Mouse (Mus musculus): ENCODE data around the gene Gnb3. TPM values are rescaled to one million over a fixed set of nuclear protein-coding genes. Genes with fewer than 3 reads are reported as not detected.
"Not testable (repeated sequence)": the region's sequence is repeated elsewhere in the genome, so short reads cannot be mapped to it uniquely, and the experiment has no call there.

Gene Gnb3
- polyA plus RNA-seq, 1 experiment, result 0.84 TPM

DNA sequence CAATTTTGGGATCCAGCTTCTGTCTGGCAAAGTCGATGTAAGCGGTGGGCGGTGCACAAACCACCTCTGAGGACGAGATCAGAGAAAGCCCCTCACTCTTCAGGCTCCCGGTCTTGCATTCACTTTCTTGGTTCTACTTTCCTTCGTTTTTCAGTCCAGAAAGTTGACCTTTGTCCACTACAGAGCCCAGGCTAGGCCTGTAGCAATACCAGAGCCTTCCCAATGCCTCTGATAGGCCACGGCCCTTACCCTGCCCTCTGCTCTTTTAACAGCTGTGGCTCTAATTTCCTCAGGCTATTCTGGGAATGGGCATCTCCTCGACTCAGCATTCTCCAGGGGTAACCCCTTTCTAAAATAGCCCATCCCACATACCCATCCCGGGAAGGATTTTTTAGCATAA is 27.2 kb downstream of the Gnb3 start:
- DNase-seq, result peak in 1 of 2 experiments; percentile 48
- Histone ChIP-seq H3K27me3 (ENCODE audit: control insufficient read depth, insufficient read depth, low read length) (no peaks in the 10 kb centered on the region), H3K4me1 (ENCODE audit: control insufficient read depth, insufficient read depth, low read length) (peaks cover 21% of the 10 kb centered on the region), H3K4me3 (replicated peaks; ENCODE audit: insufficient read depth, low read depth, low read length) (peak overlapping the region; percentile 83), H3K27ac (ENCODE audit: insufficient read depth, low read length) (peak overlapping the region; percentile 80)
- 13% methylated on average over 9 of the region's 9 CpGs for WGBS
- no peak for TF ChIP-seq CTCF (IDR thresholded peaks at IDR 0.05; ENCODE audit: borderline replicate concordance, insufficient read depth, low read depth, low read length)
- TF ChIP-seq POLR2A (IDR thresholded peaks at IDR 0.05; ENCODE audit: borderline replicate concordance, insufficient read depth, low read length), result no peak

GRCm38 (mm10) chr6:124811701-124812560 is 28.1 kb downstream of the Gnb3 start:
- Histone ChIP-seq H3K27me3 (ENCODE audit: control insufficient read depth, insufficient read depth, low read length) (no peaks in the 10 kb centered on the region), H3K4me1 (ENCODE audit: control insufficient read depth, insufficient read depth, low read length) (peaks cover 21% of the 10 kb centered on the region), H3K27ac (ENCODE audit: insufficient read depth, low read length) (no peak overlapping the region), H3K4me3 (replicated peaks; ENCODE audit: insufficient read depth, low read depth, low read length) (peak overlapping the region; percentile 83)
- WGBS, result 68% methylated on average over 24 of the region's 24 CpGs
- TF ChIP-seq CTCF (IDR thresholded peaks at IDR 0.05; ENCODE audit: borderline replicate concordance, insufficient read depth, low read depth, low read length), result no peak
- peak in 1 of 2 experiments; percentile 39 for DNase-seq

- no peak overlapping the region for H3K4me3 ChIP-seq (replicated peaks; ENCODE audit: insufficient read depth, low read depth, low read length)
- TF ChIP-seq CTCF (IDR thresholded peaks at IDR 0.05; ENCODE audit: borderline replicate concordance, insufficient read depth, low read depth, low read length), result no peak
- TF ChIP-seq POLR2A (IDR thresholded peaks at IDR 0.05; ENCODE audit: borderline replicate concordance, insufficient read depth, low read length), result no peak
- peak in 1 of 2 experiments; percentile 29 for DNase-seq
- no peaks in the 10 kb centered on the region for H3K27me3 ChIP-seq (ENCODE audit: control insufficient read depth, insufficient read depth, low read length)
- peaks cover 26% of the 10 kb centered on the region for H3K4me1 ChIP-seq (ENCODE audit: control insufficient read depth, insufficient read depth, low read length)
- 37% methylated on average over 4 of the region's 4 CpGs for WGBS
- no peak overlapping the region for H3K27ac ChIP-seq (ENCODE audit: insufficient read depth, low read length)
Observed at GRCm38 (mm10) chr6:124811403-124811665, 28.7 kb downstream of the Gnb3 start.

DNA sequence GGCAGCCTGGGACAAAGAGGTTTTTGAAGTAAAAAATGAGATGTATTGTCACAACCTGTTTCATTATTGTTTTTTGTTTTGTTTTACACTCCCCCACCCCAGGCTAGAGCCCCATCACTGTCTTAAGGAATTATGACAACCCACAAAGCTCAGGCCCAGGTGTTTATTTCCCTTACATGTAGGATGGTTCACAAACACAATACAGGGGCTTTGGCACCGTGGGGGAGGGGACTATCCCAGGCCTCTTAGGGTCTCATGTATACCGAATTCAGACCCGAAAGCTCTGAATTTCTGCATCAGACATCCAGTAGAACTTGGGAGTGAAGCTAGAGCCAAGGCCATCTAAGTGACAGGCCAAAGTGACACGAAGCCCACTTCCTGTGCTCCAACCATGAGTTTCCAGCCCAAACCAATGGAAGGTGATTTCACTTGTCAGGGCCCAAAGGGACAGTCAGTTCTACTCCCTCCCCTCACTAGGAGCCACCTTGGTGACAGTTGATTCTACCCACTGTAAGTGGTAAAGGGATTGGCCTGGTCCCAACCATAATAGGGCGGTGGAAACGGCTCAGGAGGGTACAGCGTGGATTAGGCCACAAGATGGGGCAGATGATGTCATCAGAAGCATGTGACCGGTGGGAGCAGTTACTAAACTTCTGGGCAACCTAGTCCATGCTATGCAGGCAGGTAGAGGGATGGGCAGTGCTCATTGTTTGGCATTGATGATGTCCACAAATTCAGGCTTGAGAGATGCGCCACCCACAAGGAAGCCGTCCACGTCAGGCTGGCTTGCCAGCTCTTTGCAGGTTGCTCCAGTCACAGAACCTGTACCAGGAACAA is 29.3 kb downstream of the Gnb3 start:
- not testable (repeated sequence) for DNase-seq; H3K27ac ChIP-seq (ENCODE audit: insufficient read depth, low read length); H3K27me3 ChIP-seq (ENCODE audit: control insufficient read depth, insufficient read depth, low read length); H3K4me3 ChIP-seq (replicated peaks; ENCODE audit: insufficient read depth, low read depth, low read length)
- H3K4me1 ChIP-seq (ENCODE audit: control insufficient read depth, insufficient read depth, low read length), result peaks cover 28% of the 10 kb centered on the region
- WGBS, result 59% methylated on average over 11 of the region's 11 CpGs

- WGBS, result 30% methylated on average over 14 of the region's 14 CpGs
- Histone ChIP-seq H3K27ac (ENCODE audit: insufficient read depth, low read length) (peak overlapping the region; percentile 16), H3K4me3 (replicated peaks; ENCODE audit: insufficient read depth, low read depth, low read length) (peak overlapping the region; percentile 64), H3K4me1 (ENCODE audit: control insufficient read depth, insufficient read depth, low read length) (peaks cover 28% of the 10 kb centered on the region), H3K27me3 (ENCODE audit: control insufficient read depth, insufficient read depth, low read length) (no peaks in the 10 kb centered on the region)
- no peak for DNase-seq
- TF ChIP-seq CTCF (IDR thresholded peaks at IDR 0.05; ENCODE audit: borderline replicate concordance, insufficient read depth, low read depth, low read length) (0 out of 2 replicates have a peak, but pooled peaks have one; percentile 21), POLR2A (IDR thresholded peaks at IDR 0.05; ENCODE audit: borderline replicate concordance, insufficient read depth, low read length) (no peak; the same call in 1 of the 2 replicates)
Observed at GRCm38 (mm10) chr6:124809775-124810538, 30.1 kb downstream of the Gnb3 start.

- peak overlapping the region; percentile 65 for H3K27ac ChIP-seq (ENCODE audit: insufficient read depth, low read length)
- DNase-seq, result peak; percentile 85 to 90
- H3K4me1 ChIP-seq (ENCODE audit: control insufficient read depth, insufficient read depth, low read length), result peaks cover 24% of the 10 kb centered on the region
- H3K4me3 ChIP-seq (replicated peaks; ENCODE audit: insufficient read depth, low read depth, low read length), result peak overlapping the region; percentile 64
- no peaks in the 10 kb centered on the region for H3K27me3 ChIP-seq (ENCODE audit: control insufficient read depth, insufficient read depth, low read length)
- under 1% methylated on average over 35 of the region's 35 CpGs for WGBS
- TF ChIP-seq CTCF (IDR thresholded peaks at IDR 0.05; ENCODE audit: borderline replicate concordance, insufficient read depth, low read depth, low read length), result peak; percentile 67
- no peak; the same call in 1 of the 2 replicates for TF ChIP-seq POLR2A (IDR thresholded peaks at IDR 0.05; ENCODE audit: borderline replicate concordance, insufficient read depth, low read length)
Observed at GRCm38 (mm10) chr6:124809052-124809774, 30.9 kb downstream of the Gnb3 start.

DNA sequence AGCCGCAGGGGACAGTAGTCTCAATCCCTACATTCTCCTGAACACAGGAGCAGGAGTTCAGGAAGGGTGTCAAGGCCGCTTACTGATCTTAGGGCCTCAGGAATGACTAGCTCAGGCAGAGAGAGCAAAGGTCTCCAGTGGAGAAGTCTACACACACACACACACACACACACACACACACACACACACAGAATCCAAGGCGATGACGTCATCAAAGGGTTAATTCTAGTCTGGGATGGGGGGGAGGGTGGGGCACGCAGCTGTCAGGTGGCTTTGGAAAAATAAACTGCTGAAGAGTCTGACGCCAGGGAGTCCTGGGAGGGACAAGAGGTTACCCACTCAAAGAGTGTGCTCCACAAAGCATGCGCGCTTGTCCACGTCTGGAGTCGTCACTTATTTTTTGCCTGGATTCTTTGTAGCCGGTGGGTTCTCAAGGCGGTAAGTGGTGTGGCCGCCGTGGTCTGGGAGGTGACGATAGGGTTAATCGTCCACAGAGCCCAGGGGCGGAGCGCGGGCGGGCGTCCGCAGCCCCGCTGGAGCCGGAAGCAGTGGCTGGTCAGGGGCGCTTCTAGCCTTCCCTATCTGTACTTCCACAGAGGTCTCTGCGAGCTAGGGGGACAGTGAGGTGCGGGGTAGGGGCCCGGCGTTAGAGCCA is 31.6 kb downstream of the Gnb3 start, which contains the start of gene Spsb2:
Gene Spsb2, plus strand, starts transcription at position 304 of the 655 bp plus-strand sequence.
- peak; percentile 68 to 73 for DNase-seq
- WGBS, result 4% methylated on average over 29 of the region's 29 CpGs
- Histone ChIP-seq H3K27ac (ENCODE audit: insufficient read depth, low read length) (peak within 1 kb of the TSS; percentile 65), H3K4me3 (replicated peaks; ENCODE audit: insufficient read depth, low read depth, low read length) (peak within 1 kb of the TSS; percentile 64), H3K4me1 (ENCODE audit: control insufficient read depth, insufficient read depth, low read length) (peaks cover 23% of the 10 kb centered on the region), H3K27me3 (ENCODE audit: control insufficient read depth, insufficient read depth, low read length) (no peaks in the 10 kb centered on the region)
- no peak for TF ChIP-seq CTCF (IDR thresholded peaks at IDR 0.05; ENCODE audit: borderline replicate concordance, insufficient read depth, low read depth, low read length)
- 0 out of 2 replicates have a peak, but pooled peaks have one; percentile 16 for TF ChIP-seq POLR2A (IDR thresholded peaks at IDR 0.05; ENCODE audit: borderline replicate concordance, insufficient read depth, low read length)
